Mouse (Mus musculus) central nervous system, embryonic 14 days (tissue): Measurements from ENCODE around the gene Rnaseh2c. TPM values are rescaled to one million over a fixed set of nuclear protein-coding genes. Genes with fewer than 3 reads are reported as not detected.

ENCODE experiments used
- polyA plus RNA-seq: library from polyadenylated mRNA; depleted of rRNA; stranded (reverse); fragments of >200 nt; gene quantifications from 2 replicates; pipeline ENCODE4 v1.2.3, GENCODE M21; 2012; rRNA removed

Gene Rnaseh2c
- 90.9 and 107 TPM in 2 replicates for polyA plus RNA-seq

GRCm38 (mm10) chr19:5601752-5602541 lies at the start of gene Rnaseh2c:
TSS of gene Rnaseh2c (plus strand) at chr19:5601873.

GRCm38 (mm10) chr19:5560457-5561041 lies 41.1 kb upstream of the Rnaseh2c start, which contains the start of gene Ovol1:
TSS of gene Ovol1 (minus strand) at chr19:5560646.

GRCm38 (mm10) chr19:5567534-5568469 lies 33.9 kb upstream of the Rnaseh2c start, which contains the start of gene Ap5b1:
TSS of gene Ap5b1 (plus strand) at chr19:5568025.

GRCm38 (mm10) chr19:5609547-5610404 lies 8.1 kb downstream of the Rnaseh2c start, which contains the start of gene Kat5:
TSS of gene Kat5 (minus strand) at chr19:5610237.

GRCm38 (mm10) chr19:5637069-5638047 lies 35.7 kb downstream of the Rnaseh2c start, which contains the start of gene Rela:
TSS of gene Rela (plus strand) at chr19:5637483.

Other genes with a start within 250 kb of the Rnaseh2c start
- 42.2 and 43.6 TPM in 2 replicates for gene Eif1ad, start 235.1 kb upstream of the Rnaseh2c start, polyA plus RNA-seq
- gene Banf1, start 234.7 kb upstream of the Rnaseh2c start, polyA plus RNA-seq, result 200 and 202 TPM in 2 replicates
- gene Sart1, start 213.2 kb upstream of the Rnaseh2c start, polyA plus RNA-seq, result 89.8 and 93.4 TPM in 2 replicates
- 0.05 TPM in 1 of 2 replicates, not detected in the other for gene Tsga10ip, start 199.3 kb upstream of the Rnaseh2c start, polyA plus RNA-seq
- 304 and 309 TPM in 2 replicates for gene Drap1, start 176.9 kb upstream of the Rnaseh2c start, polyA plus RNA-seq
- gene AI837181, start 176.7 kb upstream of the Rnaseh2c start, polyA plus RNA-seq, result 76.5 and 85.9 TPM in 2 replicates
- gene Fosl1, start 154.3 kb upstream of the Rnaseh2c start, polyA plus RNA-seq, result 0.05 TPM in 1 of 2 replicates, not detected in the other
- 10.6 and 11.6 TPM in 2 replicates for gene Ccdc85b, start 144.0 kb upstream of the Rnaseh2c start, polyA plus RNA-seq
- 216 and 221 TPM in 2 replicates for gene Fibp, start 141.3 kb upstream of the Rnaseh2c start, polyA plus RNA-seq
- gene Ctsw, start 133.4 kb upstream of the Rnaseh2c start, polyA plus RNA-seq, result 2.6 and 2.7 TPM in 2 replicates
- gene Efemp2, start 127.9 kb upstream of the Rnaseh2c start, polyA plus RNA-seq, result 50.0 and 85.2 TPM in 2 replicates
- 57.1 and 64.2 TPM in 2 replicates for gene Mus81, start 113.5 kb upstream of the Rnaseh2c start, polyA plus RNA-seq
- gene Cfl1, start 111.4 kb upstream of the Rnaseh2c start, polyA plus RNA-seq, result 1,583 and 1,664 TPM in 2 replicates
- gene 1700020D05Rik, start 98.1 kb upstream of the Rnaseh2c start, polyA plus RNA-seq, result 3.8 and 4.0 TPM in 2 replicates
- 103 and 108 TPM in 2 replicates for gene Snx32, start 91.3 kb upstream of the Rnaseh2c start, polyA plus RNA-seq
- gene Ovol1, start 41.2 kb upstream of the Rnaseh2c start, polyA plus RNA-seq, result 0.05 and 0.56 TPM in 2 replicates
- 2.4 and 2.5 TPM in 2 replicates for gene Ap5b1, start 33.8 kb upstream of the Rnaseh2c start, polyA plus RNA-seq
- gene Kat5, start 8.4 kb downstream of the Rnaseh2c start, polyA plus RNA-seq, result 155 and 159 TPM in 2 replicates
- 38.6 and 41.9 TPM in 2 replicates for gene Rela, start 35.6 kb downstream of the Rnaseh2c start, polyA plus RNA-seq
- gene Sipa1, start 61.8 kb downstream of the Rnaseh2c start, polyA plus RNA-seq, result 25.8 and 34.4 TPM in 2 replicates
- 20.8 and 24.0 TPM in 2 replicates for gene Map3k11, start 86.9 kb downstream of the Rnaseh2c start, polyA plus RNA-seq
- gene Pcnx3, start 87.0 kb downstream of the Rnaseh2c start, polyA plus RNA-seq, result 80.3 and 94.9 TPM in 2 replicates
- gene Kcnk7, start 102.5 kb downstream of the Rnaseh2c start, polyA plus RNA-seq, result 0.05 and 0.21 TPM in 2 replicates
- gene Ehbp1l1, start 124.4 kb downstream of the Rnaseh2c start, polyA plus RNA-seq, result 25.1 and 28.3 TPM in 2 replicates
- 241 and 283 TPM in 2 replicates for gene Fam89b, start 127.8 kb downstream of the Rnaseh2c start, polyA plus RNA-seq
- 64.1 and 102 TPM in 2 replicates for gene Ltbp3, start 139.0 kb downstream of the Rnaseh2c start, polyA plus RNA-seq
- gene Scyl1, start 169.5 kb downstream of the Rnaseh2c start, polyA plus RNA-seq, result 121 and 140 TPM in 2 replicates